Mouse (Mus musculus) neural tube, embryonic 13.5 days (tissue): Measurements from ENCODE around the gene Lmntd2. TPM values are rescaled to one million over a fixed set of nuclear protein-coding genes. Genes with fewer than 3 reads are reported as not detected.

Experiments used
- ATAC-seq: fragments of 200-750 bp; cut with Nextera tagmentation; 2 replicates; pipeline ENCODE4 v1.8.0; 2017; ENCODE audit warnings: low read depth, mild to moderate bottlenecking, moderate TSS enrichment, moderate library complexity
- H3K27ac ChIP-seq: fragments of 300-500 bp; sonication (generic); replicated peaks from 2 replicates; pipeline ENCODE4 v1.5.1; 2015; ENCODE audit warnings: moderate library complexity, mild to moderate bottlenecking, inconsistent platforms
- H3K27me3 ChIP-seq: fragments of 300-500 bp; sonication (generic); 2 replicates; pipeline ENCODE4 v1.6.1; 2015; ENCODE audit warnings: mild to moderate bottlenecking, inconsistent platforms
- H3K36me3 ChIP-seq: fragments of 300-500 bp; sonication (generic); 2 replicates; pipeline ENCODE4 v1.6.1; 2015; ENCODE audit warnings: mild to moderate bottlenecking, inconsistent platforms
- H3K4me1 ChIP-seq: fragments of 300-500 bp; sonication (generic); replicated peaks from 2 replicates; pipeline ENCODE4 v1.6.1; 2015; ENCODE audit warnings: inconsistent platforms
- H3K4me2 ChIP-seq: fragments of 300-500 bp; sonication (generic); 2 replicates; pipeline ENCODE4 v1.6.1; 2015; ENCODE audit warnings: inconsistent platforms, mild to moderate bottlenecking, moderate library complexity
- H3K4me3 ChIP-seq: fragments of 300-500 bp; sonication (generic); 2 replicates; pipeline ENCODE4 v1.5.1; 2015; ENCODE audit warnings: mild to moderate bottlenecking, inconsistent platforms
- H3K9ac ChIP-seq: fragments of 300-500 bp; sonication (generic); 2 replicates; pipeline ENCODE4 v1.6.1; 2015; ENCODE audit warnings: moderate library complexity, mild to moderate bottlenecking, inconsistent platforms
- H3K9me3 ChIP-seq: fragments of 300-500 bp; sonication (generic); 2 replicates; pipeline ENCODE4 v1.6.1; 2016; ENCODE audit warnings: inconsistent platforms
- WGBS: fragments of 180-500 bp; shearing (Covaris S2); methylation state at CpG from one replicate; pipeline ENCODE4 v1.1.7; 2015; 5-methylcytosine and 5-hydroxymethylcytosine counted together
- microRNA counts: library from miRNA; unstranded; fragments of <30 nt; microRNA quantifications from one replicate; lab custom pipeline; 2016
- microRNA-seq: library from miRNA; unstranded; fragments of <30 nt; microRNA quantifications from one replicate; pipeline ENCODE4, GENCODE M21; 2016
- polyA plus RNA-seq: library from polyadenylated mRNA; unstranded; fragments of >200 nt; fragmentation: Nextera tagmentation; extraction: Ambion mirVana; gene quantifications from 2 replicates; pipeline ENCODE4 v1.2.1, GENCODE M21; 2015

The Lmntd2 gene
- polyA plus RNA-seq, 1 experiment from 2014 or later, result 1.5 TPM

DNA sequence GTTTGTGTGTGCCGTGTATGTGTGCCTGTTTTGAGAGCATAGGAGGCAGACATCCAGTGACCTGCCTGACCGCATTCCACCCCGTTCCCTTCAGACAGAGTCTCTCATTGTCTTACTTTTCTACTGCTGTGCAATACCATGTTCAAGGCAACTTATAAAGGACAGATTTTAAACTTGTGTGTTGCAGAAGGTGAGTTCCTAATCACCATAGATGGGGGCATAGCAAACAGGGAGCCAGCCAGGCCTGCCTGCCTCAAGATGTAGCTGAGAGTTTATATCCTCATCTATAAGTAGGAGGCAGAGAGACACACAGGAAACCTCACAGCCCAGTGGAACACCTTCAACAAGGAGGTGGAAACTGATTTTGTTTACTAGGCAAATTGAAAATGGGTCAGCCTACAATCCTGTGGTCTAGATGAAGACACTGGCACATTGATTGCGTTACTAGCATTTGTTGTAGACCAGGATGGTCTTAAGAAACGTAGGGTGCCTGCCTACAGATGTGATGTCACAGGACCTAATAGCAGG, 40.5 kb downstream of the Lmntd2 start:
- Histone ChIP-seq H3K9ac (peak overlapping the region; percentile 79), H3K27ac (peak overlapping the region; percentile 97), H3K4me2 (peak overlapping the region; percentile 64), H3K27me3 (no peaks in the 10 kb centered on the region), H3K4me3 (peak overlapping the region; percentile 55), H3K9me3 (no peaks in the 10 kb centered on the region), H3K4me1 (peaks cover 18% of the 10 kb centered on the region), H3K36me3 (no peaks in the 10 kb centered on the region)
- WGBS, result 83% methylated on average over 5 of the region's 5 CpGs
- no peak for ATAC-seq

GRCm38 (mm10) chr7:141172116-141173006, 41.5 kb downstream of the Lmntd2 start, which contains the start of gene Rnh1:
Gene Rnh1, minus strand, starts transcription at chr7:141172857.
- peak within 1 kb of the TSS; percentile 64 for H3K4me2 ChIP-seq
- peak; percentile 97 for ATAC-seq
- no peaks in the 10 kb centered on the region for H3K9me3 ChIP-seq
- peak within 1 kb of the TSS; percentile 97 for H3K27ac ChIP-seq
- H3K4me3 ChIP-seq, result peak within 1 kb of the TSS; percentile 55
- H3K27me3 ChIP-seq, result no peaks in the 10 kb centered on the region
- H3K36me3 ChIP-seq, result no peaks in the 10 kb centered on the region
- H3K9ac ChIP-seq, result peak within 1 kb of the TSS; percentile 79
- WGBS, result 3% methylated on average over 55 of the region's 55 CpGs
- peaks cover 27% of the 10 kb centered on the region for H3K4me1 ChIP-seq

DNA sequence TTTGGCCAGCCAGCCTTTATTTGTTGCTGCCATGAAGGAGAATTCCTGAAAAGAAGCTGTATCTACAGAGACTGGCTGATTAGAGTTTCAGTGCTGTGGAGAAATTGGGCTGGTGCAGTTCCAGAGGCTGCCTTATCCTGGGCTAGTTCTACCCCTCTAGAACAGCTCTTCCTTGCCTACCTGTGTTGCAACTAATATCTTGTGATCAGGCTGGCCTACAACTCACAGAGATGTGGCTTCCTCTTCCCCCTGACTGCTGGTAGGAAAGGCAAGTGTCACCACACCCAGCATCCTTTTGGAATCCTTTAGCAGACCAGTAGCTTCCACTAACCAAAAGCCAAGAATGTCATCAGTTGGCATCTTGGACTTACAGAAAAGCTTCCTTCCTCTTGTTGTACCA, 44.0 kb downstream of the Lmntd2 start:
- H3K27me3 ChIP-seq, result no peaks in the 10 kb centered on the region
- no peak overlapping the region for H3K4me3 ChIP-seq
- peaks cover 27% of the 10 kb centered on the region for H3K4me1 ChIP-seq
- no peak overlapping the region for H3K27ac ChIP-seq
- no peaks in the 10 kb centered on the region for H3K9me3 ChIP-seq
- no peak for ATAC-seq
- no peak overlapping the region for H3K9ac ChIP-seq
- H3K4me2 ChIP-seq, result no peak overlapping the region
- peaks cover 9% of the 10 kb centered on the region for H3K36me3 ChIP-seq

GRCm38 (mm10) chr7:141169300-141169699, 44.6 kb downstream of the Lmntd2 start:
- no peak for ATAC-seq
- WGBS, result 68% methylated on average over 1 of the region's 1 CpGs
- H3K4me2 ChIP-seq, result no peak overlapping the region

GRCm38 (mm10) chr7:141168518-141168953, 45.3 kb downstream of the Lmntd2 start:
- 4% methylated on average over 22 of the region's 22 CpGs for WGBS
- ATAC-seq, result no peak
- peak overlapping the region; percentile 68 for H3K9ac ChIP-seq
- H3K4me1 ChIP-seq, result peaks cover 24% of the 10 kb centered on the region
- H3K4me3 ChIP-seq, result peak overlapping the region; percentile 38
- H3K36me3 ChIP-seq, result peaks cover 21% of the 10 kb centered on the region
- H3K4me2 ChIP-seq, result peak overlapping the region; percentile 53
- no peaks in the 10 kb centered on the region for H3K27me3 ChIP-seq
- H3K27ac ChIP-seq, result no peak overlapping the region
- no peaks in the 10 kb centered on the region for H3K9me3 ChIP-seq

More at GRCm38 (mm10) chr7:141169300-141169699, 44.6 kb downstream of the Lmntd2 start:
- Histone ChIP-seq H3K36me3 (peaks cover 13% of the 10 kb centered on the region), H3K9me3 (no peaks in the 10 kb centered on the region), H3K4me3 (no peak overlapping the region), H3K4me1 (peaks cover 27% of the 10 kb centered on the region), H3K27me3 (no peaks in the 10 kb centered on the region), H3K9ac (no peak overlapping the region), H3K27ac (no peak overlapping the region)

DNA sequence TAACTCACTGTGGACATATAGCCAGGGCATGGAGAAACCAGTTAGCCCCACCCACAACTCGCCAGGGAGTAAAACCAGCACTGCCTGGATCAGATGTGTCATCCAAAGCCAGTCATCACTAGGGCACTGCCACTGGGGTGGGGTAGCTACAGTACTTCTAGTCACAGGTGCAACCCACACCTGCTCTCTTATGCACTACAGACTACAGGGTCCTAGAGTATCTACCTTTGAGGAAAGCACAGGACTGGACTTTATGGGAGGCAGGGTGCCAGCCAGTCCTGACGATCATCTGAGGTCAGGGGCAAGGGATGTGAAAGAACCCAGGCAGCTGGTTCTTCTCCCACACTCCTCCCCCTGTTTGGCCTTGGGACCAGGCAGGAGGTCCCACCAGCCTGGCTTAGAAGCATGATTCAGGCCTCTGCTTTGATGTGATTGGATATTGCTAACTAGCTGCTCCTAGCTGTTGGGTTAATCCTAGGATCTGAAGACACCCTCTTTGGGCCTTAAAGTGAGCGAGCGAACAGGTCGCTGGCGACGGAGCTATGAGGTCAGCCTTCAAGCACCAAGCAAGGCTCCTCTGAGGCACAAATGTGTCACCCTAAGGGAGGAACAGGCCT, 45.9 kb downstream of the Lmntd2 start:
- Histone ChIP-seq H3K4me1 (peaks cover 19% of the 10 kb centered on the region), H3K4me2 (peak overlapping the region; percentile 53), H3K9me3 (no peaks in the 10 kb centered on the region), H3K36me3 (peaks cover 26% of the 10 kb centered on the region), H3K27me3 (no peaks in the 10 kb centered on the region), H3K27ac (no peak overlapping the region), H3K4me3 (peak overlapping the region; percentile 38), H3K9ac (peak overlapping the region; percentile 68)
- 23% methylated on average over 7 of the region's 7 CpGs for WGBS
- ATAC-seq, result no peak

GRCm38 (mm10) chr7:141164850-141165249, 49.0 kb downstream of the Lmntd2 start:
- peaks cover 17% of the 10 kb centered on the region for H3K4me1 ChIP-seq
- no peak overlapping the region for H3K9ac ChIP-seq
- H3K27ac ChIP-seq, result no peak overlapping the region
- 91% methylated on average over 6 of the region's 6 CpGs for whole genome bisulfite sequencing
- peaks cover 56% of the 10 kb centered on the region for H3K36me3 ChIP-seq
- no peak overlapping the region for H3K4me2 ChIP-seq
- H3K27me3 ChIP-seq, result no peaks in the 10 kb centered on the region
- no peaks in the 10 kb centered on the region for H3K9me3 ChIP-seq
- ATAC-seq, result no peak
- no peak overlapping the region for H3K4me3 ChIP-seq

GRCm38 (mm10) chr7:141164397-141164796, 49.5 kb downstream of the Lmntd2 start:
- H3K27me3 ChIP-seq, result no peaks in the 10 kb centered on the region
- H3K36me3 ChIP-seq, result peaks cover 61% of the 10 kb centered on the region
- no peak overlapping the region for H3K9ac ChIP-seq
- peaks cover 17% of the 10 kb centered on the region for H3K4me1 ChIP-seq
- H3K27ac ChIP-seq, result no peak overlapping the region
- H3K9me3 ChIP-seq, result no peaks in the 10 kb centered on the region
- WGBS, result 95% methylated on average over 7 of the region's 7 CpGs
- ATAC-seq, result no peak
- H3K4me3 ChIP-seq, result no peak overlapping the region
- H3K4me2 ChIP-seq, result no peak overlapping the region

MicroRNA genes within 50 kb of the gene (microRNA counts, 519-probe panel; counts per million panel counts)
- 3,657 counts per million, percentile 54 among the panel's probes with 10 or more counts for microRNA mmu-miR-210 (lab: Ali Mortazavi, UCI)

Small RNAs within 50 kb of the gene (microRNA-seq; reads per million reads assigned to microRNA genes)
- 203 reads per million, percentile 64 among the genes with 10 or more reads in this experiment for gene Mir210

Other genes starting within 250 kb of the Lmntd2 start
- gene Ifitm1, start 246.9 kb downstream of the Lmntd2 start, polyA plus RNA-seq, result 20.3 and 26.7 TPM in 2 replicates
- 35.9 and 40.0 TPM in 2 replicates for gene Ifitm3, start 203.3 kb downstream of the Lmntd2 start, polyA plus RNA-seq
- 0.63 and 0.81 TPM in 2 replicates for gene Ifitm6, start 196.2 kb downstream of the Lmntd2 start, polyA plus RNA-seq
- not detected in 2 replicates for gene Gm17387, start 184.9 kb downstream of the Lmntd2 start, polyA plus RNA-seq
- 39.2 and 41.0 TPM in 2 replicates for gene B4galnt4, start 153.0 kb downstream of the Lmntd2 start, polyA plus RNA-seq
- gene Pkp3, start 135.9 kb downstream of the Lmntd2 start, polyA plus RNA-seq, result 0.38 and 1.2 TPM in 2 replicates
- 1.5 and 3.5 TPM in 2 replicates for gene Sigirr, start 113.5 kb downstream of the Lmntd2 start, polyA plus RNA-seq
- gene Ano9, start 96.3 kb downstream of the Lmntd2 start, polyA plus RNA-seq, result 0.27 TPM in 1 of 2 replicates, not detected in the other
- 63.5 and 77.7 TPM in 2 replicates for gene Ptdss2, start 91.7 kb downstream of the Lmntd2 start, polyA plus RNA-seq
- 52.4 and 57.5 TPM in 2 replicates for gene Rnh1, start 41.2 kb downstream of the Lmntd2 start, polyA plus RNA-seq
- gene Hras, start 20.1 kb downstream of the Lmntd2 start, polyA plus RNA-seq, result 130 and 139 TPM in 2 replicates
- 7.6 and 9.0 TPM in 2 replicates for gene Lrrc56, start 19.9 kb downstream of the Lmntd2 start, polyA plus RNA-seq
- gene Rassf7, start 1.8 kb upstream of the Lmntd2 start, polyA plus RNA-seq, result 29.8 and 31.7 TPM in 2 replicates
- gene Phrf1, start 14.7 kb upstream of the Lmntd2 start, polyA plus RNA-seq, result 71.4 and 74.1 TPM in 2 replicates
- 1.0 and 1.4 TPM in 2 replicates for gene Irf7, start 52.4 kb upstream of the Lmntd2 start, polyA plus RNA-seq
- gene Cdhr5, start 62.7 kb upstream of the Lmntd2 start, polyA plus RNA-seq, result not detected in 2 replicates
- 3.3 and 5.8 TPM in 2 replicates for gene Sct, start 65.1 kb upstream of the Lmntd2 start, polyA plus RNA-seq
- 0.54 and 1.3 TPM in 2 replicates for gene Drd4, start 77.9 kb upstream of the Lmntd2 start, polyA plus RNA-seq
- gene Deaf1, start 113.6 kb upstream of the Lmntd2 start, polyA plus RNA-seq, result 150 and 156 TPM in 2 replicates
- 58.7 and 60.8 TPM in 2 replicates for gene Tmem80, start 113.7 kb upstream of the Lmntd2 start, polyA plus RNA-seq
- 0.43 and 0.76 TPM in 2 replicates for gene Eps8l2, start 124.8 kb upstream of the Lmntd2 start, polyA plus RNA-seq
- gene Taldo1, start 178.1 kb upstream of the Lmntd2 start, polyA plus RNA-seq, result 328 and 340 TPM in 2 replicates
- 47.0 and 51.4 TPM in 2 replicates for gene Gatd1, start 200.1 kb upstream of the Lmntd2 start, polyA plus RNA-seq
- gene Cend1, start 215.4 kb upstream of the Lmntd2 start, polyA plus RNA-seq, result 94.3 and 111 TPM in 2 replicates
- 59.6 and 66.7 TPM in 2 replicates for gene Slc25a22, start 223.8 kb upstream of the Lmntd2 start, polyA plus RNA-seq
- gene Pidd1, start 229.9 kb upstream of the Lmntd2 start, polyA plus RNA-seq, result 3.8 and 3.9 TPM in 2 replicates
- 769 and 771 TPM in 2 replicates for gene Rplp2, start 233.3 kb upstream of the Lmntd2 start, polyA plus RNA-seq
- gene Pnpla2, start 241.1 kb upstream of the Lmntd2 start, polyA plus RNA-seq, result 17.1 and 17.6 TPM in 2 replicates
- 5.3 and 9.8 TPM in 2 replicates for gene Cracr2b, start 247.0 kb upstream of the Lmntd2 start, polyA plus RNA-seq